Mouse (Mus musculus): ENCODE results near the gene Fam120b.

Fam120b gene

DNA sequence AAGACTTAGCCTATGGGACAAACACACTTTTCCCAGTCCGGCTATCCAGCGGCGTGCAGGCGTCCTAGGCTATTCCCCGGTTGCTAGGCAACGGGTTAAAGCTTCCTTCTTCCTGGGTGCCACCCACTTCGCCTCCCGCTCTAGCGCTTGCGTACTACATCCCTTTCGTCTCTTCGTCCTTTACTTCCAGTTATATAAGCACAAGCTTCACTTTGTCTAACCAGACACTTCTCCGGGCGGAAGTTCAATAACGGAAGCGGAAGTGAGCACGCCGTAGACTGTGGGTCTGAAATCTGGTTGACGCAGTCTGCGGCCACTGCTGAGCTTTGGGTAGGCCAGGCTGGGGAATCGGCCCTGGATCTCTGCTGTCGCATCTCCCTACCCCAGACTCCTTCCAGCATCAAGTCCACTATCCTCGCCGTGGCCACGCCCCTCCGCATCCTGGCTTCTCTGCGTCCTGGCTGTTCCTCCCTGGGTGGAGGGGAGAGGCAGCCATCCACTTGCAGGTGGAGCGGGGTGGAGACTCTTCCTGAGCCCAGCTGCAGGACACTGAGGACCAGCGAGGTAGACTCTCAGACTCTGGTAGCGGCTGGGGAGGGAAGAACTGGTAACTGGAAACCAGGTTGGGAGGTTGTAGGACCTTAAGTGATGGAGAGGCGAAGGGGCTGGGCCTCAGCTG lies at the start of gene Fam120b:
TSS of gene Fam120b (plus strand) at position 206 of the 679 bp plus-strand sequence.
- peak; percentile 81 for DNase-seq (ENCODE audit: low spot score)

DNA sequence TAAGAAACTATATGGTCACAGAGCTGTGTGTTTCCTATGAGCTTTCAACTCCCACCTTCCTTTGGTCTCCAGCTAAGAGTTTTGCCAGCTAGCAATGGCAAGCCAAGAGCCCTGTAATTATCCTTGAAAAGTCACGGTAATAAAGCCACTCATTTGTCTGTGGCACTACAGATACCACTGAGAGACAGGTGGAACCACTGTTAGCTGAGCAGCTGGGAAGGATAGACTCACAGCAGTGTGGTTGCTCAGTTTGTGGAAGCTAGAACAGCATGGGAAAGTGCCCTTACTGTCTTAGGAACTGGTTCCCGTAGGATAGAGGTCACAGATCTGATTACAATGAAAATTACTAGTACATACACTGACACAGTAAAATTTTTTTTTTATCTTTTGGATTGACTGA lies 45.9 kb upstream of the Fam120b start:
- no peak for DNase-seq (ENCODE audit: low spot score)

DNA sequence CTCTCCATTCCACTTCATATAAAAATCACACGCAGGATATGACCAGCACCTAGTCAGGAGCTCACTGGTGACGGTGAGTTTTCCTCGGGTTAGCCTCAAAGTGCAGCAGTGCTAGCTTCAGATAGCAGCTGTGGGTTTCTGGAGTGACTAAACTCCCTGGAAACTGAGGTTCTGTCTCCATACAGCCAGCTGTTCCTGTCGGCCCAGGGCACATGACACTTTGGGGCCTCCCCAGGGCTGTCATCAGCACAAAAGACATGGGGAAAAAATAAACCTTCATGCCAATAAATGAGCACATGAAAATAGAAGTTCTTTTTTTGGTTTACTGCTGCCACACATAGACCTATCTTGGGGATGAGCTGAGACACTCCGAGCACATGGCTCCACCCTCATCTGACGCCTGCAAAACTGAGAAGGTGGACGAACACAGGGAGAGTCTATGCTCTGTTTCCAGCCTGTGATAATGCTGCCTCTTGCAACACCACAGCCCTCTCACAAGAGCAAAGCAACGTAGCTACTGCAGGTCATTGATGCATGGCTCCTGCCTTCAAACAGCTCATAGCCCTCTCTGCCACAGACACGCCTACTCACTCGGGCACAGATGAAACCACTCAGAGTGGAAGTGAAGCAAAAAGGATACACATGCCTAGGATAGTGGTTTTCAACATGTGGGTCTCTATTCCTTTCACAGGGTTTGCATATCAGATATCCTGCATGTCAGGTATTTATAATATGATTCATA lies 43.0 kb upstream of the Fam120b start:
- DNase-seq (ENCODE audit: low spot score), result no peak

DNA sequence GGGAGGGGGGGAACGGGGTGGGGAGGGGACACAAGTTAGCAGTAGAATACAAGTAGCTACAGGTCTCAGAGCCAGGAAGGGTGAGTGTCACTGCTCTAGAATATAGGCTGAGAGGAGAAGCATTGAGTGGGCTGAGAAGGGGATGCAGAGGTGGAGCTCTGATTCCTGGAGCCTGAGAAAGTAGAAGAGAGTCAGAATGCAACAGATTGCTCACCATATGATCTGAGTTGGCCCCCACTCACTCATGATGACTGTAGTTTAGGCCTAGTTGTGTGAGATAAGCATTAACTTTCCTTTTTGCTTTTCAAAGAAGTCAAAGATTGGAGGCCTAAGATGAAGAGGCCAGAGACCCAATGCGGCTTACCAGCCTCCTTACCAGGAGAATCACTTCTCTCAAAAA lies 42.0 kb upstream of the Fam120b start:
- DNase-seq (ENCODE audit: low spot score), result no peak

DNA sequence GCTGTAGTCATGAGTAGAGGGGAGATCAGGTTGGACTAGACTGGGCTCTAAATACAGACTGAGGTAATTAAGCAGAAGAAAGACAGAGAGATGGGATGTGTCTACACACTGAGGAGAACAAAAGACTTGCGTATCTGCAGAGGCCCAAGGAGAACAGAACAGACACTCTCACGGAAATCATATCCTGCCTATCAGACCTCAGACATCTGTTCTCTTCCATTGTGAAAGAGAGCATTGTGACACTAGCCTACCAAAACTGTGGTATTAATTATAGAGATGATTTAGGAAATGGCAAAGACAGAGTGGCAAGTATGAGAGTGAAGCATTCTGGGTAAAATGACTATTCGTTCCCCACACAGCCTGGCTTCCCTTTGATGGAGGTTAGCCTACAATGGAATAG lies 40.9 kb upstream of the Fam120b start:
- no peak for DNase-seq (ENCODE audit: low spot score)

DNA sequence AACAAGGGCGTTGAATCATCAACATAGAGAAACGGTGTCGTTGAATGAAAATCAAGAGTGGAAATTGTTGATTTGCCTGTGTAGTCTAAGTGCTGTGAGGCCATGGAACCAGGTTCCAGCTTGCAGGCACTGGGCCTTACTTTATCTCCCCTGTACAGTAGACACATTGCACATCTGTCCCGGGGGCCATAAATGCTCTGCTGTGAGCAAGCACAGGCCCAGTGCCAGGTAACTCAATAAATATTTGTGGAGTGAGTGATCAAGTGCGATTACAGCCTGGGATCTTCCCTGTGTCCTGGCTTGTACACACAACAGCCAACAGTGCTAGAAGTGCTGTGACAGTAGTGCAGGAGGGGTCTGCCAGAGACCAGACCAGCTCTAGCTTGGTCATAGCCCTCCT lies 39.5 kb upstream of the Fam120b start:
- no peak for DNase-seq (ENCODE audit: low spot score)

DNA sequence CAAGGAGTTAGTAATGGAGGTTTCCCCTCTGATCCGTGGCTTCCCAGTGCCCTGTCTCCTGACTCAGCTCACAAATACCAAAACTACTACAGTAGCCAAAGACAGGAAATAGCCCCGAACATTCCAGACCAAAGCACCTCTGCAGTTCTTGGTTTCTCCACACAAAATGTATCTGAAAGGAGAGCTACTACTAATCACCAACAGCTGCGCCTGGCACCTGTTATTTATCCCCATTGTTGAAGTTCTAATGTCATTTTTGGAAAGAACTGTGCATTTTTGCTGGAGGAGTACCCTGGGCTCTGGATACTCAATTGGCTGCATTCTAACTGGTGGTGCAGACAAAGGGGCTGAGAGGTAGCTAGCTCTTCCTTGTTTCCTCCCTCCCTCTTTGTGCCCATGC lies 38.9 kb upstream of the Fam120b start:
- DNase-seq (ENCODE audit: low spot score), result no peak

DNA sequence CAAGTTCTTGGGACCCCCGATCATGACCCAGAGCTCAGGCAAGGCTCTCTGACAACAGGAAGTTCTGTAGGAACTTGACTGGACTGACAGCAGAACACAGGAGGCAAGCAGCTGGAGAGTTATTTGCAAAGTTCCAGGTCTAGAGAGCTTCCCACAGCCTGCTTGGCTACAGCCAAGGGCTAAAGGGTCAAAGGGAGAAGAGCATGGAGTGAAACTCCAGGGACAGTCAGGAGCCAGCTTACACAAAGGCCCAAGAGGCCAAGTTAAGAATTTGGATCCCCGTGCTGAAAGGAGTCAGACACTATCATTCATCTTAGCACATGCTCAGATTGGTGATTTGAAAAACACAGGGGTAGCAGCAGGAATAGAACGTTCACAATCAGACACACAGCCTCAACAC lies 32.3 kb upstream of the Fam120b start:
- DNase-seq (ENCODE audit: low spot score), result no peak

DNA sequence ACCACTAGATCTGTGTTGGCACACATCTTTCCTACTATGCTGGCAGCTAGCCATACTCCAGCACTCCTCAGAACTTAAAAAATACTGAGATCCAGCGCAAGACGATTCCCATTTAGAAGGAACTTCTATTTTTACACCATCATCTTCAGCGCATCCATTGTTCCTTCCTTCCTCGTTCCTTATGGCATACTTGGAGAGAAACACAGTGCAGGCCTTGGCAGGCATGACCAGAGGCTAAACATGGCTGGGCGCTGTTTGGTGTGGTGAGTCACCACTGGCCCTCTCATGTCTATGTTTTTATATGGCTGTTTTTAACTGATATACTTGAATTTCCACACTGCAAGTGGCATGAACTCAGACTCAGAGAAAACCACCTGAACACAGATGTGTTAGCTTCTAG lies 30.4 kb upstream of the Fam120b start:
- peak; percentile 43 for DNase-seq (ENCODE audit: low spot score)

DNA sequence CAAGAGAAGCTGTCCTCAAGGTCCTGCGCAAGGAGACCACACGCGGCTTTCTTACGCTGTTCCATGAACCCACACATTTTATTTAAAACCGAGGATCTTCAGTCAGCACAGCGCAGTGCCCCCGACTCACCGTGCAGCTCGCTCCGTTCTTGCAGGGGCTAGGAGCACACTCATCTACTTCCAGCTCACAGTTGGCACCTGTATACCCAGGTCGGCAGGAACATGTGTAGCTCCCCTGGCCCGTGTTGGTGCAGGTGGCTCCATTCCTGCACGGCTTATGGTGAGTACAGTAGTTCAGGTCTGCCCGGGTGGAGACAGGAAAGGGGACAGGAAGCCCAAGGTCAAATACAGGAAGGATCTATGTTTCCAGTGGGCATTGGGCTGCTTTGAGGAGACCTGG lies 25.6 kb upstream of the Fam120b start:
- peak; percentile 32 for DNase-seq (ENCODE audit: low spot score)

DNA sequence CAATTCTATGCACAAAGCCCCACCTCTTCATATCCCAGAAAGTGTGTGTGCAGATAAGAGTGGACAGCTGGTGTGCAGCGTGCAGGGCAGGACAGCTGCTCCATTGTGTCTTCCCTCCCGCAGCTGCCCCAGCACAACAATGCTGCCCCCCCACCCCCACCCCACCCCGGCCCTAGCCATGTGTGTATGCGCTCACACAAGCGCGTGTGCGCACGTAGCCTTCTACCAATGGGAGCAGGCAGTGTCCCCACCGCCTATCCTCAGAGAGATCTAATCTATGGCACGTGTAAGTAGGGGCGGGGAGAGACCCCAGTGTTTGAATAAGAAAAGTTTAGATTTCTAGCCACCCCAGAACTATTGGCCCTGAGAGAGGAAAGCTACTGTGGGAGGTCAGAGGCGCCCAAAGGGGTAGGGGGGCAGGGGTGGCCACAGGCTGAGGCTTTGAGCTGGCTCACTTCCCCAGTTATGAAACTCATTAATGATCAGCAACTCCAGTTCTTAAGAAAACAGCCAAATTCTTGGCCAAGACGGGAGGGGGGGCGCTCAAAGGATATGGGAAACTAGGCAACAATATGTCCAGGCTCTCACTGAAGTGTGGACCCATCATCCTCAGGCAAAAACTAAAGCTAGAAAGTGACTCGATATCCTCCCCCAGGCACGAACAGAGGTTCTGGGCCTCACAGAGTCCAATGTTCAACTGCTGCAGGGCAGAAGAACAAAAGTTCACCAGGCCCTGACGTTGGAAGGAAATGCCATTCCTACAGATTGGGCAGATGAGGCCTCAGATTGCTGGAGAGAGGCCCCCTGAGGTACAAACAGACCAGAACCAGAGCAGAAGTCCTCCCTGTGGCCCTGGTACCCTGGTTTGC lies 23.8 kb upstream of the Fam120b start:
- DNase-seq (ENCODE audit: low spot score), result peak; percentile 38

DNA sequence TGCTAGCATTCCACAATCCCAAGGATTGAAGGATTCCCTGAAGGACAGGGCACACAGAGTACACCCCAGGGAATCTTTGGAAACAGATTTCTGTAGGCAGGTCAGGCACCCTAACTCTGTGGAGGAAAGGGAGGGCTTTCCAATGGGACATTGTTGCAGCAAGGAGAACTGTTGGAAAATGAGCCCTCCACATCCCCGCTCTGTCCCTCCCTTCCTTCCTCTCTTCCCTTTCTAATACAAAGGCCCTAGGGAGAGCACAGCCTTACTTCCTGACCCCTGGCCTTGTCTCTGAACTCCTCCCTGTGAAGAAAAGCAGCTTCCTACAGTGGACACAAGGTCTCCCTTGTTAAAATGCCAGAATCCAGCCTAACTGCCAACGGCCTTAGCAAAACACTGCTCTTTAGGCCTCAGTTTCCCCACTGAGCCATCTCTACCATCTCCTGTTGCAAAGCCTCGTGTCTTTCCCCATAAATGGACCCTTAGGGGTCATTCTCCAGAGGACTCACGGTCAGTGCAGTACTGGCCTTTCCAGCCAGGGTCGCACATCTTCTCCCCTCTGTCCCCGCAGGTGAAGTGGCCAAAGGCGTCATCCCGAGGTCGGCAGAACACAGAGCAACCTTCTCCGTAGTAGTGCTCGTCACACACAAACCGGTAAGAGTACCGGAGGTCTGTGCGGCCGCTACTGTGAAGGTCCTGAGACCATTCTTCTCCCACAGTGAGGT lies 22.9 kb upstream of the Fam120b start:
- peak; percentile 21 for DNase-seq (ENCODE audit: low spot score)

DNA sequence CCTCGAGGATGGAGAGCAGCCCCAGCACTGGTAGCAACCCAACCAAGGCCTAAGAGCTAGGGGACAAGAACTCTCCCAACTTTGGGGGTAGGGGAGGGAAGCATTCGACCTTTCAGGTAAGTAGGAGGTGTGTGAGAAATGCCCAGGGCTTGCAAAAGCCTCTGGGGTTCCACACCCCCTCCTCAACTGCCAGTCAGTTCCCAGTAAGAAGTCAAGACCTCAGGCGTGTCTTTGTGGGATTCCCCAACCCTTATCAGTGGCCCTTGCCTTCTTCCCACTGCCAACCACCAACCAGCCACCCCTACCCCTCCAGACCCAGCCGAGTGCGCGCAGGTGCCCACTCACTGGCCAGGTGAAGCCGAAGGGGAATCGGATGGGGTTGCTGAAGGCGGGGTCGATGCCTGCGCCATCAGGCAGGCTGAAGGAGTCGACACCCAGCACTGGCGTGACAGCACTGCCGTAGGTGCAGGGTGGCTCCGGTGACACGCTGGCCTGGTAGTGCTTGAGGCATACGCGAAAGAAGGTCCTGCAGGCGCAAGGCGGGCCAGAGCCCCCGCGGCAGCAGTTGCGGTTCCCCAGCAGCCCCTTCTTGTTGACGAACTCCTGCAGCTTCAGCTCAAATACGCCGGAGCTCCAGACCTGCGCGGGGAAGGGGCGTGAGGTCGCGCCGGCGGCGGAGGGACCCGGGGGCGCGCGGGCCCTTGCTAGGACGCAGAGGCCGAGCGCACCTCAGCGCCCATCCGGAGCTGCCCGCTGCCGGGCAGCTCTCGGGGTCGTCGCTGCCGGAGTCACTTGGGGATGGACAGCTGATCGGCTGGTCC lies 21.5 kb upstream of the Fam120b start:
- peak; percentile 51 for DNase-seq (ENCODE audit: low spot score)

DNA sequence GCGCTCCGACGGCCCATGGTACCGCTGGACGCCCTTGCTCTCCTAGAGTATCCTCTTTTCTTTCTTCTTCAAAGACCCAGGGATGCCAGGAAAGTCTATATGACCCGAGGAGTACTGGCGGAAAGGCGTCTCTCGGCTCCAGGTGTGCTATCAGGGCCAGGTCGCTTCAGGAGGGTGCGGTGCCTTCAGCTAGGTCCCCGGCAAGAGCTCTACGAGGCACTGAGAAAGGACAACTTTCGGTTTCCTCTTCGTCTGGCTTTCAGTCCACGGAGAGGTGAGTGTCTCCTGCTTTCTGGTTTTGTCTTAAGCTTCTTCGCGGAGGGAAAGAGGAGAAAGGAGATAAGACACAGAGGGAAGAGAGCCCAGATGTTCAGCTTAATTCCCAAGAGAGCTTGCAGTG lies 20.8 kb upstream of the Fam120b start:
- DNase-seq (ENCODE audit: low spot score), result no peak

DNA sequence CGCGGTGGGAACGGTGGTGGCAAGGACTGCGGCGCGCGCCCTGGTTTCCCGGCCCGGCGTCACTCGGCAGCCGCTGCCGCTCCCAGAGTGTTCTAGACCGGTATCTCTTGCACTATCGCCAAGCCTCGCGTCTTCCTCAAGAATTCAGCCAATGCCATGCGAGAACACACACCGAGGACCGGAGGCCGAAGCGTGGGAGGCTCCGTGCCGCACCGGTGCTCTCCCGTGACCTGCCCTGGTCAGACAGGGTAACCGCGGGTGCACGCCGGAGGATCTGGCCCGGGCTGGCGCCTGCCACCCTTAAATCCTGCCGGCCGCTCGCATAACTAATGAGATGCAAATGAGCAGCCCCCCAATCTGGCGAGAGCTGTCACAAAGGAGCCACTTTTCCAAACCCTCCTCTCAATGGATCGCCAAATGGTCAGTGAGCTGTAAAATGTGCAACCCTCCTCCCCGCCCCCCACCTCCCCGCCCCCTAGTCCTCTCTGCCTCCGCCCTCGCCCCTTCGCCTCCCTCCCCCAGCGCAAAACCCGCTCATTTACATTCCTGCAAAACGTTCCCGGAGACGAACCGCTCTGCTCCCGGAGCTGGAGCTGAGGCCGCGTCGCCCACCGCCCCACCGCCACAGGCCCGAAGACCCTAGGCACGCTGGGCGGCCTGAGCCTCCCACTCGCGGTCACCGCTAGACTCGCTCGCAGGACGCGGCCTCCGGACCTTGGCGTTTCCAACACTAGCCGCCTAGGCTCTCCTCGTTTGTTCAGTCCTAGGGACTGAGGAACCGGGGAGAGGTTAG lies 20.1 kb upstream of the Fam120b start:
- DNase-seq (ENCODE audit: low spot score), result peak; percentile 59

DNA sequence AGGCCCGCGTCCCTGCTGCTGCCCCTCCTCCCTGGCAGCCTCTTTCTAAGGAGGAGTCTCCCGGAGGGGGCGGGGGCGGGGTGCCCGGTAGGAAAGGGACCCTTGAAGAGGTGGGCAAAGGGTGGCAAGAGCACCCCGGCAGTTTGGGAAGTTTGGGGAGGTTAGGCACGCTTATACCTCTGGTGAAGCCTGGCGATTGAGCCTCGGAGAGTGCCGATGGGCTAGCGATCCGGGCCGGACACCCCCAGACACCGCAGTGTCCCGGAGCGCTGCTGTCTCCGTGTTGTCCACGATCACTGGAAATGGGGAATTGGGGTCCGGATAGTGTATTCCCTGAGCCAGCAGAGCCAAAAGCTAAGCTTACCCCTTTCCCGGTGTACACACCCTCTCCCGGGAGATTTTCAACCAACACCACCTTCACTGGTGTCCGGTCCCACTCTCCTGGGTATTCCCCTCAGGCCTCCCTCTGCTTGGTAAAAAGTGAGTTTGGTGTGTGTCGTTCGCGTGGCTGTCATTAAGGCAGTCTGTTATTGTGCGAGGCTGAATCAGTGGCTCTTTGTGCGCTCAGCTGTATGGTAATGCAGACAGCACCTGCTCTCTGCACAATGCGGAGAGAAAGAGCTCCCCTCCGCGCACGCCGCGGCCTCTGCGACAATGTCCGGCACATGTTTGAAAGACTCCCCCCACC lies 19.4 kb upstream of the Fam120b start, which contains the start of gene Dll1:
TSS of gene Dll1 (minus strand) at position 379 of the 688 bp plus-strand sequence.
- DNase-seq (ENCODE audit: low spot score), result no peak

DNA sequence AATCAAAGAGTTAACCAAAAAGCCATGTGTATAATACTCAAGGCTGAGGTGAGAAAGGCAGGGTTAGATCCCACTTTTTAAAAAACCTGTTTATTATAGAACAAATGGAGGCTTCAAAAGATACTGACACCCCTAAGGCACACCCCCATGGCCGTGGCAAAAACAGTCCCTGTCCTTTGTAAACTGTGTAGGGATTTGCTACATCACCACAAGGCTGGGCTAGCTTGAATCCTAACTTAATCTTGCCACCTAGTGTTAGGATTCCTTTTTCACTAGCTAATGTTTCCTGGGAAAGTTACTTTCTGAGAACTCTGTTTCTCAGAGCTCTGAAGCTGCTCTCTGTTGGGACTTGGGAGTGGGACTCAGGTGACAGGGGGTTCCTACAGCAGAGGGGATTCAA lies 18.1 kb upstream of the Fam120b start:
- no peak for DNase-seq (ENCODE audit: low spot score)

DNA sequence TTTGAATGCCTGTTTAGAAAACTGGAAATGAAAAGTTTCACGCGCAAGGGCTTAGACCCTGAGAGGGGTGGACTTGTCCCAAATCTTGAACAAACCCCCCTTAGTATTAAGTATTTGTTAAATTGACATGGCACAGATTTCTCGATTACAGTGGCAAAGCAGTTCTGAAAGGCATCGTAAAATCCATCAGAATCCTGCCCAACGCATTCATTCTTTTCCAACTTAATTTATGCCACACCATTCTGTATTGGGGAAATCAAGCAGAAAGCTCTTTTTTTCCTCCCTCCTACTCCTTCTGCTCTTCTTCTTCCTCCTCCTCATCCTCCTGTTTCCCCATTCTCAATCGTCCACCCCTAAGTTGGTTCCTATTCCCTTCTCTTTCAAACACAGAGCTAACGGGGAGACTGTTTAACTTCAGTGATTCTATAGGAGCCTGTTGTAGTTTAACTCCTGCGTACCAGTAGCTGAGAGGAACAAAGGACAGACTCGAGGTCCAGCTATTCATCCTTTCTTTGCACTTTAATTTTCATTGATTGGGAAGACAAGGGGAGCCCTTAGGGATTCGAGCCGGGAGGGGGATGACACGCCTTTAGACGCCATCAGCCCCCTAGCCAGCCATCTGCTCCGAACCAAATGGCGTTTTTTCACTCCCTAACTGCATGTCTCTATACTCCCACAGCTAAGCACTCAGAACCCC lies 17.4 kb upstream of the Fam120b start:
- no peak for DNase-seq (ENCODE audit: low spot score)

Measured in testis, postnatal 10 days (tissue).